Mouse (Mus musculus) E14TG2a.4 (cell line): Measurements from ENCODE around the gene Cemip.

ENCODE experiments used
- CTCF ChIP-seq: conservative IDR thresholded peaks from 2 replicates; pipeline ENCODE4 v1.5.1; 2014; ENCODE audit warnings: low read length
- NANOG ChIP-seq: IDR thresholded peaks from 2 replicates; pipeline ENCODE4 v1.6.1; 2014; ENCODE audit warnings: borderline replicate concordance, low read length, mixed read lengths
- POU5F1 ChIP-seq: IDR thresholded peaks from 2 replicates; pipeline ENCODE4 v1.6.1; 2014; ENCODE audit warnings: low read length, borderline replicate concordance

DNA sequence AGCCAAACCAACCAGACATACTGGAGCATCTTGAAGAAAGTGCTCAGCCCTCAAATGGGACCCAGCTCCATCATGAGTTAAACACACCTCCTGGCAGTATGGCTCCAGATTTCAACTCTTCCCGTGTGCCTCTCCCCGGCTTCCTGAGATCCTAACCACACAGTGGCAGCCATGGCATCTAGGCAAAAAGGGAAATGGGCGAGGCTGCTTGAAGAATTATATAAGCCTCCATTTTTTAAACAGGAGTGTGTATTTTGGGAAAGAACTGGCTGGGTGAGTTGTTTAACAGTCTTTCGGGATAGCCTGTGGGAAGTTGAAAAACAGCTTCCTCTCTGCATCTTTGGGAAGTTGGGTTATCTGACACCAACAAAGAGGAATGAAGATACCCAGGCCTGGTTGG, 34.9 kb downstream of the Cemip start:
- TF ChIP-seq CTCF (no peak), POU5F1 (no peak), NANOG (no peak)
